Comparison of ENCODE assay signal across 8 mouse cellular contexts in genomic region chr13:22033741-22034442, GRCm38 (mm10). TPM values are rescaled to one million over a fixed set of nuclear protein-coding genes. Genes with fewer than 3 reads are reported as not detected.
DNase-seq lines count a peak whose midpoint lies in the region; ATAC-seq and TF ChIP-seq lines count a peak whose summit lies in the region.

No protein-coding gene starts in this region.

- peak overlapping the region; percentile 96 for H3K27ac ChIP-seq in forebrain, embryonic 10.5 days
- no peak overlapping the region for H3K27ac ChIP-seq in forebrain, postnatal 0 days (ENCODE audit: low read depth, low read length)
- H3K27ac ChIP-seq in stomach, embryonic 14.5 days (ENCODE audit: low read length), result peak overlapping the region; percentile 85; the same call in 1 of the 2 replicates
- H3K27ac ChIP-seq in stomach, postnatal 0 days (replicated peaks), result no peak overlapping the region
- no peak overlapping the region for H3K27ac ChIP-seq in intestine, postnatal 0 days (ENCODE audit: low read depth, low read length)
- H3K27ac ChIP-seq in stomach, embryonic 15.5 days, result peak overlapping the region; percentile 88; the same call in 1 of the 2 replicates

- no peaks in the 10 kb centered on the region for H3K9me3 ChIP-seq in forebrain, embryonic 10.5 days
- no peaks in the 10 kb centered on the region for H3K9me3 ChIP-seq in forebrain, postnatal 0 days (ENCODE audit: low read length)
- no peaks in the 10 kb centered on the region for H3K9me3 ChIP-seq in stomach, embryonic 14.5 days (ENCODE audit: control insufficient read depth, low read depth, low read length)
- no peaks in the 10 kb centered on the region for H3K9me3 ChIP-seq in stomach, postnatal 0 days (ENCODE audit: control insufficient read depth, low read length)
- no peaks in the 10 kb centered on the region for H3K9me3 ChIP-seq in intestine, postnatal 0 days (ENCODE audit: control insufficient read depth)
- H3K9me3 ChIP-seq in stomach, embryonic 15.5 days, result no peaks in the 10 kb centered on the region

- TF ChIP-seq CTCF in forebrain, postnatal 0 days (IDR thresholded peaks at IDR 0.05; ENCODE audit: low read depth), result no peak
- no peak for TF ChIP-seq CTCF in stomach, postnatal 0 days (IDR thresholded peaks at IDR 0.05; ENCODE audit: low read depth)
- no peak for TF ChIP-seq CTCF in intestine, postnatal 0 days (IDR thresholded peaks at IDR 0.05; ENCODE audit: low read depth)

- no peaks in the 10 kb centered on the region for H3K27me3 ChIP-seq in forebrain, embryonic 10.5 days (ENCODE audit: poor library complexity, severe bottlenecking)
- H3K27me3 ChIP-seq in forebrain, postnatal 0 days (ENCODE audit: insufficient read depth, low read length), result no peaks in the 10 kb centered on the region
- H3K27me3 ChIP-seq in stomach, embryonic 14.5 days (ENCODE audit: control insufficient read depth, insufficient read depth, low read length), result no peaks in the 10 kb centered on the region
- no peaks in the 10 kb centered on the region for H3K27me3 ChIP-seq in stomach, postnatal 0 days (ENCODE audit: control insufficient read depth, insufficient read depth, low read length)
- H3K27me3 ChIP-seq in intestine, postnatal 0 days (replicated peaks; ENCODE audit: control insufficient read depth, insufficient read depth, low read length), result no peaks in the 10 kb centered on the region
- no peaks in the 10 kb centered on the region for H3K27me3 ChIP-seq in stomach, embryonic 15.5 days (replicated peaks)

- no peak for ATAC-seq in forebrain, postnatal 0 days
- no peak for ATAC-seq in stomach, embryonic 14.5 days (ENCODE audit: insufficient number of reproducible peaks, insufficient read depth, low FRiP score, low read depth)
- no peak for ATAC-seq in stomach, postnatal 0 days (ENCODE audit: low FRiP score, low TSS enrichment)
- ATAC-seq in intestine, postnatal 0 days, result no peak
- ATAC-seq in stomach, embryonic 15.5 days (ENCODE audit: insufficient read depth, low FRiP score, low read depth), result no peak

- TF ChIP-seq EP300 in stomach, postnatal 0 days (optimal IDR thresholded peaks at IDR 0.05), result no peak

- peaks cover 43% of the 10 kb centered on the region for H3K4me1 ChIP-seq in forebrain, embryonic 10.5 days
- peaks cover 6% of the 10 kb centered on the region for H3K4me1 ChIP-seq in forebrain, postnatal 0 days (ENCODE audit: insufficient read depth)
- peaks cover 5% of the 10 kb centered on the region; the same call in 1 of the 2 replicates for H3K4me1 ChIP-seq in stomach, embryonic 14.5 days (ENCODE audit: control insufficient read depth, insufficient read depth, low read length)
- no peaks in the 10 kb centered on the region for H3K4me1 ChIP-seq in stomach, postnatal 0 days (replicated peaks; ENCODE audit: control insufficient read depth, insufficient read depth)
- H3K4me1 ChIP-seq in intestine, postnatal 0 days (replicated peaks; ENCODE audit: control insufficient read depth, insufficient read depth, low read length), result no peaks in the 10 kb centered on the region
- peaks cover 10% of the 10 kb centered on the region for H3K4me1 ChIP-seq in stomach, embryonic 15.5 days

- H3K4me2 ChIP-seq in forebrain, postnatal 0 days (ENCODE audit: low read depth), result no peak overlapping the region
- H3K4me2 ChIP-seq in stomach, embryonic 14.5 days (replicated peaks; ENCODE audit: low read depth, low read length), result peak overlapping the region; percentile 66
- no peak overlapping the region for H3K4me2 ChIP-seq in stomach, postnatal 0 days (replicated peaks; ENCODE audit: low read depth)
- H3K4me2 ChIP-seq in intestine, postnatal 0 days (replicated peaks; ENCODE audit: low read depth), result peak overlapping the region; percentile 61
- H3K4me2 ChIP-seq in stomach, embryonic 15.5 days, result peak overlapping the region; percentile 64

- WGBS in forebrain, embryonic 10.5 days, result 62% methylated on average over 5 of the region's 5 CpGs
- 48% methylated on average over 5 of the region's 5 CpGs for WGBS in forebrain, postnatal 0 days
- WGBS in stomach, embryonic 14.5 days, result 43% methylated on average over 5 of the region's 5 CpGs
- WGBS in stomach, postnatal 0 days, result 39% methylated on average over 5 of the region's 5 CpGs
- 24% methylated on average over 5 of the region's 5 CpGs for WGBS in intestine, postnatal 0 days
- 44% methylated on average over 5 of the region's 5 CpGs for WGBS in stomach, embryonic 15.5 days

- no peaks in the 10 kb centered on the region for H3K36me3 ChIP-seq in forebrain, embryonic 10.5 days (replicated peaks)
- no peaks in the 10 kb centered on the region for H3K36me3 ChIP-seq in forebrain, postnatal 0 days (ENCODE audit: insufficient read depth)
- no peaks in the 10 kb centered on the region for H3K36me3 ChIP-seq in stomach, embryonic 14.5 days (ENCODE audit: control insufficient read depth, insufficient read depth, low read length)
- no peaks in the 10 kb centered on the region for H3K36me3 ChIP-seq in stomach, postnatal 0 days (ENCODE audit: control insufficient read depth, insufficient read depth, low read length)
- H3K36me3 ChIP-seq in intestine, postnatal 0 days (ENCODE audit: control insufficient read depth, insufficient read depth), result no peaks in the 10 kb centered on the region
- no peaks in the 10 kb centered on the region for H3K36me3 ChIP-seq in stomach, embryonic 15.5 days

- H3K9ac ChIP-seq in forebrain, postnatal 0 days, result no peak overlapping the region
- H3K9ac ChIP-seq in stomach, embryonic 14.5 days (replicated peaks; ENCODE audit: low read depth, low read length), result peak overlapping the region; percentile 47; the same call in 1 of the 2 replicates
- H3K9ac ChIP-seq in stomach, postnatal 0 days (ENCODE audit: low read length), result no peak overlapping the region
- H3K9ac ChIP-seq in intestine, postnatal 0 days (ENCODE audit: low read depth, low read length), result no peak overlapping the region
- no peak overlapping the region for H3K9ac ChIP-seq in stomach, embryonic 15.5 days

- DNase-seq in forebrain, embryonic 10.5 days (ENCODE audit: extremely low spot score, low spot score), result peak; percentile 18
- no peak for DNase-seq in forebrain, postnatal 0 days
- no peak for DNase-seq in stomach, postnatal 0 days (ENCODE audit: low spot score)
- no peak for DNase-seq in cerebellum, adult 11-12 months
- DNase-seq in yolk sac, embryonic 10.5 days (ENCODE audit: low spot score), result no peak

- H3K4me3 ChIP-seq in forebrain, embryonic 10.5 days, result peak overlapping the region; percentile 58
- no peak overlapping the region for H3K4me3 ChIP-seq in forebrain, postnatal 0 days (ENCODE audit: low read depth, low read length)
- peak overlapping the region; percentile 32 for H3K4me3 ChIP-seq in stomach, embryonic 14.5 days (ENCODE audit: low read depth, low read length)
- H3K4me3 ChIP-seq in stomach, postnatal 0 days (ENCODE audit: low read depth, low read length), result no peak overlapping the region
- H3K4me3 ChIP-seq in intestine, postnatal 0 days (ENCODE audit: low read depth, low read length), result no peak overlapping the region
- peak overlapping the region; percentile 45; the same call in 1 of the 2 replicates for H3K4me3 ChIP-seq in stomach, embryonic 15.5 days (replicated peaks)

RNA-seq across cellular contexts. Expression of gene Hist1h2ah, which starts 1.5 kb away (rescaled TPM):
- 12.1 and 14.3 TPM in 2 replicates for polyA plus RNA-seq in forebrain, embryonic 10.5 days (2016; fragmentation: Nextera tagmentation; extraction: Ambion mirVana)
- total RNA-seq in forebrain, postnatal 0 days (2014; rRNA removed), result 9.2 and 47.2 TPM in 2 replicates
- polyA plus RNA-seq in forebrain, postnatal 0 days (2015; fragmentation: Nextera tagmentation; extraction: Ambion mirVana), result 1.6 and 1.9 TPM in 2 replicates
- 10.3 and 12.7 TPM in 2 replicates for polyA plus RNA-seq in stomach, embryonic 14.5 days (2014; fragmentation: Nextera tagmentation; extraction: Ambion mirVana)
- 2.1 TPM in 1 of 2 replicates, not detected in the other for polyA plus RNA-seq in stomach, postnatal 0 days (2015; fragmentation: Nextera tagmentation; extraction: Ambion mirVana)
- 3.4 and 5.3 TPM in 2 replicates for polyA plus RNA-seq in intestine, postnatal 0 days (2015; fragmentation: Nextera tagmentation; extraction: Ambion mirVana)
- 4.9 and 13.3 TPM in 2 replicates for polyA plus RNA-seq in stomach, embryonic 15.5 days (2015; fragmentation: Nextera tagmentation; extraction: Ambion mirVana)

RNA-seq across cellular contexts. Expression of gene Hist1h2bk, which starts 1.8 kb away (rescaled TPM):
- 6.4 and 7.7 TPM in 2 replicates for polyA plus RNA-seq in forebrain, embryonic 10.5 days (2016; fragmentation: Nextera tagmentation; extraction: Ambion mirVana)
- total RNA-seq in forebrain, postnatal 0 days (2014; rRNA removed), result 233 and 262 TPM in 2 replicates
- polyA plus RNA-seq in forebrain, postnatal 0 days (2015; fragmentation: Nextera tagmentation; extraction: Ambion mirVana), result 0.40 TPM in 1 of 2 replicates, not detected in the other
- polyA plus RNA-seq in stomach, embryonic 14.5 days (2014; fragmentation: Nextera tagmentation; extraction: Ambion mirVana), result 7.0 and 7.5 TPM in 2 replicates
- polyA plus RNA-seq in stomach, postnatal 0 days (2015; fragmentation: Nextera tagmentation; extraction: Ambion mirVana), result 0.35 and 0.99 TPM in 2 replicates
- 0.90 and 1.8 TPM in 2 replicates for polyA plus RNA-seq in intestine, postnatal 0 days (2015; fragmentation: Nextera tagmentation; extraction: Ambion mirVana)
- polyA plus RNA-seq in stomach, embryonic 15.5 days (2015; fragmentation: Nextera tagmentation; extraction: Ambion mirVana), result 4.6 and 5.5 TPM in 2 replicates

RNA-seq across cellular contexts. Expression of gene Hist1h4i, which starts 7.3 kb away (rescaled TPM):
- 53.1 and 58.6 TPM in 2 replicates for polyA plus RNA-seq in forebrain, embryonic 10.5 days (2016; fragmentation: Nextera tagmentation; extraction: Ambion mirVana)
- 26.4 and 44.9 TPM in 2 replicates for total RNA-seq in forebrain, postnatal 0 days (2014; rRNA removed)
- polyA plus RNA-seq in forebrain, postnatal 0 days (2015; fragmentation: Nextera tagmentation; extraction: Ambion mirVana), result 4.2 and 5.8 TPM in 2 replicates
- polyA plus RNA-seq in stomach, embryonic 14.5 days (2014; fragmentation: Nextera tagmentation; extraction: Ambion mirVana), result 19.1 and 22.4 TPM in 2 replicates
- polyA plus RNA-seq in stomach, postnatal 0 days (2015; fragmentation: Nextera tagmentation; extraction: Ambion mirVana), result 5.8 and 5.9 TPM in 2 replicates
- 9.4 and 9.9 TPM in 2 replicates for polyA plus RNA-seq in intestine, postnatal 0 days (2015; fragmentation: Nextera tagmentation; extraction: Ambion mirVana)
- polyA plus RNA-seq in stomach, embryonic 15.5 days (2015; fragmentation: Nextera tagmentation; extraction: Ambion mirVana), result 19.1 and 19.3 TPM in 2 replicates

RNA-seq across cellular contexts. Expression of gene Hist1h2ag, which starts 8.9 kb away (rescaled TPM):
- 54.9 and 55.0 TPM in 2 replicates for polyA plus RNA-seq in forebrain, embryonic 10.5 days (2016; fragmentation: Nextera tagmentation; extraction: Ambion mirVana)
- total RNA-seq in forebrain, postnatal 0 days (2014; rRNA removed), result 193 and 206 TPM in 2 replicates
- polyA plus RNA-seq in forebrain, postnatal 0 days (2015; fragmentation: Nextera tagmentation; extraction: Ambion mirVana), result 4.8 and 8.3 TPM in 2 replicates
- polyA plus RNA-seq in stomach, embryonic 14.5 days (2014; fragmentation: Nextera tagmentation; extraction: Ambion mirVana), result 43.8 and 54.9 TPM in 2 replicates
- 12.1 and 12.6 TPM in 2 replicates for polyA plus RNA-seq in stomach, postnatal 0 days (2015; fragmentation: Nextera tagmentation; extraction: Ambion mirVana)
- 12.9 and 16.0 TPM in 2 replicates for polyA plus RNA-seq in intestine, postnatal 0 days (2015; fragmentation: Nextera tagmentation; extraction: Ambion mirVana)
- polyA plus RNA-seq in stomach, embryonic 15.5 days (2015; fragmentation: Nextera tagmentation; extraction: Ambion mirVana), result 36.1 and 42.9 TPM in 2 replicates

RNA-seq across cellular contexts. Expression of gene Hist1h2bj, which starts 9.1 kb away (rescaled TPM):
- 11.7 and 14.9 TPM in 2 replicates for polyA plus RNA-seq in forebrain, embryonic 10.5 days (2016; fragmentation: Nextera tagmentation; extraction: Ambion mirVana)
- total RNA-seq in forebrain, postnatal 0 days (2014; rRNA removed), result 246 and 305 TPM in 2 replicates
- 1.6 and 3.7 TPM in 2 replicates for polyA plus RNA-seq in forebrain, postnatal 0 days (2015; fragmentation: Nextera tagmentation; extraction: Ambion mirVana)
- polyA plus RNA-seq in stomach, embryonic 14.5 days (2014; fragmentation: Nextera tagmentation; extraction: Ambion mirVana), result 8.6 and 12.4 TPM in 2 replicates
- 1.1 and 3.7 TPM in 2 replicates for polyA plus RNA-seq in stomach, postnatal 0 days (2015; fragmentation: Nextera tagmentation; extraction: Ambion mirVana)
- 2.3 and 4.1 TPM in 2 replicates for polyA plus RNA-seq in intestine, postnatal 0 days (2015; fragmentation: Nextera tagmentation; extraction: Ambion mirVana)
- 7.8 and 8.5 TPM in 2 replicates for polyA plus RNA-seq in stomach, embryonic 15.5 days (2015; fragmentation: Nextera tagmentation; extraction: Ambion mirVana)

Comparison
In these comparisons a context has a peak if more than half of its experiments do, and no peak if none do; other contexts are left out.
1. H3K27ac ChIP-seq: peak in forebrain, embryonic 10.5 days (single experiment), stomach, embryonic 14.5 days (single experiment) and stomach, embryonic 15.5 days (single experiment); none in forebrain, postnatal 0 days (single experiment), stomach, postnatal 0 days (single experiment) and intestine, postnatal 0 days (single experiment).
2. H3K4me3 ChIP-seq: peak in forebrain, embryonic 10.5 days (single experiment), stomach, embryonic 14.5 days (single experiment) and stomach, embryonic 15.5 days (single experiment); none in forebrain, postnatal 0 days (single experiment), stomach, postnatal 0 days (single experiment) and intestine, postnatal 0 days (single experiment).
3. H3K4me2 ChIP-seq: peak in stomach, embryonic 14.5 days (single experiment), intestine, postnatal 0 days (single experiment) and stomach, embryonic 15.5 days (single experiment); none in forebrain, postnatal 0 days (single experiment) and stomach, postnatal 0 days (single experiment).